Mouse (Mus musculus) thymus, adult 2 months (tissue): Measurements from ENCODE around the gene Kif26a.

Source experiments
- CTCF ChIP-seq: fragments of 200-500 bp; IDR thresholded peaks from 2 replicates; pipeline ENCODE4 v1.5.1; 2012; ENCODE audit warnings: mild to moderate bottlenecking, control low read depth, low read length, moderate library complexity, borderline replicate concordance; ENCODE audit not compliant: control insufficient read depth, poor library complexity, insufficient read depth; ENCODE audit errors: extremely low read depth
- POLR2A ChIP-seq: fragments of 200-500 bp; IDR thresholded peaks from 2 replicates; pipeline ENCODE4 v1.6.1; 2012; ENCODE audit warnings: mild to moderate bottlenecking, low read length, control low read depth, moderate library complexity; ENCODE audit not compliant: control insufficient read depth, poor library complexity, insufficient read depth; ENCODE audit errors: extremely low read depth

DNA sequence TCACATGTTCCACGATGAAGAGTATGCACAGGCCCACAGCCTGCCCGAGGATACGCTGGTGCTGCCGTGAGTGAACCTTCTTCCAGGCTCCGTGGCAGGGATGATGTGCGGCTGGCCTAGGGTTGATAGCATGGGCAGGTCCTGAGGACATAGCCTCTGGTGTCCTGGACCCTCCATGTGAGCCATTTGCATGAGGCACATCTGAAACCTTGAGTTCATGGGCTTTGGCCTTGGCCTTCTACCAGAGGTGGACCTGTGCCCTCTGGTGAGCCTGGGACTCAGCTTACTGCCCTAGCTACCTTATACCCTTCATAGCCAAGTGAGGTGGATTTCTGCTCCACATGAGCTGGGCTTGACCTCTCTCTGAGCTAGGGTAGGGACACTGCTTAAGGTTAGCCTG, 33.8 kb upstream of the Kif26a start:
- TF ChIP-seq POLR2A (no peak), CTCF (no peak)
